21 mouse cellular contexts compared by ENCODE assay signal in genomic region chr2:5059997-5060396, GRCm38 (mm10).
"Had no signal": no experiment of that assay in that cellular context is flagged by ENCODE, and none has a peak within 500 bp of the region (broad histone marks: within the 10 kb centered on the region; RNA-seq: fewer than 3 reads in every experiment).

No protein-coding gene starts in this region.

- H3K9ac ChIP-seq: limb, embryonic 12.5 days; limb, embryonic 15.5 days; liver, embryonic 12.5 days; liver, embryonic 15.5 days; midbrain, embryonic 13.5 days; neural tube, embryonic 13.5 days; stomach, embryonic 15.5 days had no signal

- H3K36me3 ChIP-seq: limb, embryonic 12.5 days; limb, embryonic 15.5 days; midbrain, embryonic 10.5 days; midbrain, embryonic 13.5 days; neural tube, embryonic 13.5 days; stomach, embryonic 15.5 days had no signal

- H3K27ac ChIP-seq: kidney, postnatal 0 days; layer of hippocampus, adult 2 months; limb, embryonic 12.5 days; limb, embryonic 15.5 days; liver, embryonic 12.5 days; liver, embryonic 15.5 days; midbrain, embryonic 10.5 days; midbrain, embryonic 13.5 days; neural tube, embryonic 13.5 days; stomach, embryonic 15.5 days had no signal

- DNase-seq: kidney, adult 2 months; kidney, postnatal 25 days; layer of hippocampus, adult 9-11 months; lung, adult 2 months; lung, postnatal 14 days; right cerebral cortex, postnatal 25 days; spleen, adult 18-20 months; thymus, postnatal 25 days had no signal

- H3K9me3 ChIP-seq: limb, embryonic 12.5 days; limb, embryonic 15.5 days; liver, embryonic 12.5 days; liver, embryonic 15.5 days; midbrain, embryonic 10.5 days; midbrain, embryonic 13.5 days; neural tube, embryonic 13.5 days; stomach, embryonic 15.5 days had no signal

- H3K4me3 ChIP-seq: layer of hippocampus, adult 2 months; limb, embryonic 12.5 days; limb, embryonic 15.5 days; liver, embryonic 12.5 days; liver, embryonic 15.5 days; midbrain, embryonic 10.5 days; midbrain, embryonic 13.5 days; myocyte; neural tube, embryonic 13.5 days; stomach, embryonic 15.5 days had no signal

- H3K4me1 ChIP-seq: stomach, embryonic 15.5 days had no signal

- ATAC-seq: intestine, postnatal 0 days; liver, embryonic 12.5 days; midbrain, embryonic 13.5 days; midbrain, embryonic 16.5 days had no signal

- H3K27me3 ChIP-seq: liver, embryonic 12.5 days; stomach, embryonic 15.5 days had no signal

- H3K4me2 ChIP-seq: limb, embryonic 12.5 days; limb, embryonic 15.5 days; liver, embryonic 12.5 days; liver, embryonic 15.5 days; midbrain, embryonic 13.5 days; neural tube, embryonic 13.5 days; stomach, embryonic 15.5 days had no signal
